Mouse (Mus musculus): ENCODE measurements around the gene Lrrc34. TPM values are rescaled to one million over a fixed set of nuclear protein-coding genes. Genes with fewer than 3 reads are reported as not detected.

The Lrrc34 gene
- polyA plus RNA-seq, 1 experiment, result 0.08 TPM

- DNase-seq (ENCODE audit: extremely low spot score in 1 of 2, low spot score in 1 of 2), result peak; percentile 79 to 98
Measured at GRCm38 (mm10) chr3:30601175-30601574, 46.5 kb downstream of the Lrrc34 start.

GRCm38 (mm10) chr3:30600717-30601116 is 47.0 kb downstream of the Lrrc34 start:
- DNase-seq (ENCODE audit: extremely low spot score in 1 of 2, low spot score in 1 of 2), result peak in 1 of 2 experiments; percentile 51

GRCm38 (mm10) chr3:30599711-30600545 is 47.7 kb downstream of the Lrrc34 start, which contains the start of gene Actrt3:
Gene Actrt3, minus strand, starts transcription at chr3:30599939.
- peak in 1 of 2 experiments; percentile 59 for DNase-seq (ENCODE audit: extremely low spot score in 1 of 2, low spot score in 1 of 2)

GRCm38 (mm10) chr3:30597271-30597670 is 50.4 kb downstream of the Lrrc34 start:
- DNase-seq (ENCODE audit: extremely low spot score in 1 of 2, low spot score in 1 of 2), result no peak

GRCm38 (mm10) chr3:30595111-30595832 is 52.4 kb downstream of the Lrrc34 start:
- DNase-seq (ENCODE audit: extremely low spot score in 1 of 2, low spot score in 1 of 2), result peak in 1 of 2 experiments; percentile 20

- no peak for DNase-seq (ENCODE audit: extremely low spot score in 1 of 2, low spot score in 1 of 2)
Measured at GRCm38 (mm10) chr3:30593719-30594485, 53.8 kb downstream of the Lrrc34 start.

GRCm38 (mm10) chr3:30592418-30592853 is 55.2 kb downstream of the Lrrc34 start:
- peak in 1 of 2 experiments; percentile 52 for DNase-seq (ENCODE audit: extremely low spot score in 1 of 2, low spot score in 1 of 2)

- DNase-seq (ENCODE audit: extremely low spot score in 1 of 2, low spot score in 1 of 2), result no peak
Measured at GRCm38 (mm10) chr3:30588865-30589264, 58.8 kb downstream of the Lrrc34 start.

Other genes with a start within 250 kb of the Lrrc34 start
- gene Mecom, start 99.9 kb downstream of the Lrrc34 start, polyA plus RNA-seq (2012; rRNA removed), result 2.6 and 3.8 TPM in 2 replicates
- 0.62 and 0.74 TPM in 2 replicates for gene Actrt3, start 47.9 kb downstream of the Lrrc34 start, polyA plus RNA-seq (2012; rRNA removed)
- gene Mynn, start 45.8 kb downstream of the Lrrc34 start, polyA plus RNA-seq (2012; rRNA removed), result 11.6 and 14.7 TPM in 2 replicates
- not detected in 2 replicates for gene Lrriq4, start 3.4 kb downstream of the Lrrc34 start, polyA plus RNA-seq (2012; rRNA removed)
- gene Lrrc31, start 52.0 kb upstream of the Lrrc34 start, polyA plus RNA-seq (2012; rRNA removed), result not detected in 2 replicates
- 0.04 TPM in 1 of 2 replicates, not detected in the other for gene Samd7, start 98.4 kb upstream of the Lrrc34 start, polyA plus RNA-seq (2012; rRNA removed)
- gene Sec62, start 145.0 kb upstream of the Lrrc34 start, polyA plus RNA-seq (2012; rRNA removed), result 102 and 113 TPM in 2 replicates
- 1.4 and 2.0 TPM in 2 replicates for gene Gpr160, start 208.1 kb upstream of the Lrrc34 start, polyA plus RNA-seq (2012; rRNA removed)